Mouse (Mus musculus) cortical plate, adult 2 months (tissue): ENCODE data around the gene Auts2.

ENCODE experiments used
- CTCF ChIP-seq: fragments of 200-500 bp; IDR thresholded peaks from 2 replicates; pipeline ENCODE4 v1.5.1; 2011; ENCODE audit warnings: mild to moderate bottlenecking, control low read depth, low read length; ENCODE audit not compliant: insufficient read depth; ENCODE audit errors: extremely low read depth
- POLR2A ChIP-seq: fragments of 200-500 bp; IDR thresholded peaks from 2 replicates; pipeline ENCODE4 v1.6.1; 2011; ENCODE audit warnings: mild to moderate bottlenecking, low read length, control low read depth; ENCODE audit not compliant: insufficient read depth; ENCODE audit errors: extremely low read depth

DNA sequence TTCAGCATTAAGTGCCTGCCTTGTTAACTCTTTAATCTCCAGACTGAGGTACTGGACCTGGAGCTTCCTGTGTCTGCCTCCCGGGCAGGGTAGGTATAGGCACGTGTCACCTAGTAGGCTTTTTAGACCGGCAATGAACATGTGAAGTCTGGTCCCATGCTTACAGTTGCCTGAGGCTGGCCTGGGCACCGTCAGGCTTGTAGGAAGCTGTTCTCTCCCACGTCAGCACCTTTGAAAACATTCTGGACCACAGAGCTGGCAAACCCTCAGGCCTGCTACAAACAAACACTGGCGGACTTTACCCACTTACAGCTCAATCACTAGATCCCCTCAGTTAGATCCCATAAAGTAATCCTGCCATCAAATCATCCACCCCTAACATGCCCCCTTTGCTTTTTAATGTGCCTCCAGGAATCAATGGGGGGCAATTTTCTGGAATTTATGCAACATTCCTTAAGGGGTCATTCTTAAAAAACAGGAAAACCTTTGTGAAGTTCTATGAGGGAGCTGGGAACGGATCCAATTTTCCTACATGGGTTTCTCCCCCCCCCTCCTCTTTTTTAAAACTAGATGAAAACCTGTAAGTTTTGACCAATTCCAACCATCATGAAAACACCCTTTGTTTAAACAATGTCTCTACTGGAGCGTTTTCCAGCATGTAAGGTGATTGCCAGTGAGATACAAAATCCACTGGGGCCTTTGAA lies 692.4 kb downstream of the Auts2 start:
- TF ChIP-seq CTCF (no peak), POLR2A (no peak)
